Mouse (Mus musculus): ENCODE results near the gene Col6a4. TPM values are rescaled to one million over a fixed set of nuclear protein-coding genes. Genes with fewer than 3 reads are reported as not detected.

Gene Col6a4
- total and polyA plus RNA-seq, 3 experiments, result 0.08 to 0.74 (median 0.47) TPM

- no peak for DNase-seq (ENCODE audit: extremely low read depth)
- Histone ChIP-seq H3K9ac (ENCODE audit: insufficient read depth, low read depth) (no peak overlapping the region), H3K79me2 (replicated peaks; ENCODE audit: control insufficient read depth, extremely low read depth, insufficient read depth, poor library complexity, severe bottlenecking) (no peaks in the 10 kb centered on the region), H3K4me3 (replicated peaks in 1 of 3; ENCODE audit: low read depth in 2 of 3, low read length in 2 of 3, poor library complexity in 1 of 3) (no peak overlapping the region), H3K36me3 (replicated peaks in 1 of 2; ENCODE audit: control insufficient read depth in 1 of 2, insufficient read depth in 1 of 2, low read length in 1 of 2) (no peaks in the 10 kb centered on the region), H3K27ac (ENCODE audit: insufficient read depth, low read depth) (no peak overlapping the region), H3K27me3 (replicated peaks) (peaks cover 33% of the 10 kb centered on the region), H3K9me3 (replicated peaks; ENCODE audit: low read length) (no peaks in the 10 kb centered on the region), H3K4me1 (ENCODE audit: control insufficient read depth in 1 of 2, insufficient read depth in 2 of 2) (no peaks in the 10 kb centered on the region), H3K4me2 (ENCODE audit: insufficient read depth, low read depth, poor library complexity, severe bottlenecking) (no peak overlapping the region)
- dilution Hi-C loops (cut with MboI; ENCODE audit: extremely low pct_ligation_motif_present, extremely low pct_unique_long_range_greater_than_20kb, low sequenced_read_pairs) (no loop called here), in situ Hi-C loops (cut with MboI; ENCODE audit: low pct_ligation_motif_present, low pct_unique_long_range_greater_than_20kb, low sequenced_read_pairs) (no loop called here)
- TF ChIP-seq TBP (conservative IDR thresholded peaks at IDR 0.05; ENCODE audit: low read depth, low read length) (no peak), SIN3A (IDR thresholded peaks at IDR 0.05; ENCODE audit: low read length) (no peak), USF2 (conservative IDR thresholded peaks at IDR 0.05; ENCODE audit: low read depth, low read length) (no peak)
Observed at GRCm38 (mm10) chr9:106053446-106053845, 43.1 kb downstream of the Col6a4 start.

- Histone ChIP-seq H3K4me1 (ENCODE audit: control insufficient read depth in 1 of 2, insufficient read depth in 2 of 2) (no peaks in the 10 kb centered on the region), H3K27ac (ENCODE audit: insufficient read depth, low read depth) (no peak overlapping the region), H3K36me3 (replicated peaks in 1 of 2; ENCODE audit: control insufficient read depth in 1 of 2, insufficient read depth in 1 of 2, low read length in 1 of 2) (no peaks in the 10 kb centered on the region), H3K27me3 (replicated peaks) (peaks cover 6% of the 10 kb centered on the region), H3K9me3 (replicated peaks; ENCODE audit: low read length) (peaks cover 5% of the 10 kb centered on the region), H3K79me2 (replicated peaks; ENCODE audit: control insufficient read depth, extremely low read depth, insufficient read depth, poor library complexity, severe bottlenecking) (no peaks in the 10 kb centered on the region), H3K4me2 (ENCODE audit: insufficient read depth, low read depth, poor library complexity, severe bottlenecking) (no peak overlapping the region), H3K9ac (ENCODE audit: insufficient read depth, low read depth) (no peak overlapping the region), H3K4me3 (replicated peaks in 1 of 3; ENCODE audit: low read depth in 2 of 3, low read length in 2 of 3, poor library complexity in 1 of 3) (no peak overlapping the region)
- no peak for DNase-seq (ENCODE audit: extremely low read depth)
- in situ Hi-C loops (cut with MboI; ENCODE audit: low pct_ligation_motif_present, low pct_unique_long_range_greater_than_20kb, low sequenced_read_pairs) (no loop called here), dilution Hi-C loops (cut with MboI; ENCODE audit: extremely low pct_ligation_motif_present, extremely low pct_unique_long_range_greater_than_20kb, low sequenced_read_pairs) (no loop called here)
- TF ChIP-seq ZNF384 (IDR thresholded peaks at IDR 0.05; ENCODE audit: low read depth, low read length) (no peak), NRF1 (IDR thresholded peaks at IDR 0.05; ENCODE audit: low read depth, low read length) (no peak), EP300 (IDR thresholded peaks at IDR 0.05; ENCODE audit: low read length) (no peak), SIN3A (IDR thresholded peaks at IDR 0.05; ENCODE audit: low read length) (no peak), MAZ (IDR thresholded peaks at IDR 0.05; ENCODE audit: low read depth, low read length) (no peak), POLR2AphosphoS2 (IDR thresholded peaks at IDR 0.05; ENCODE audit: low read depth, low read length) (no peak), CHD2 (IDR thresholded peaks at IDR 0.05; ENCODE audit: low read length) (no peak), E2F4 (IDR thresholded peaks at IDR 0.05; ENCODE audit: insufficient replicate concordance, low read depth, low read length) (no peak), TBP (conservative IDR thresholded peaks at IDR 0.05; ENCODE audit: low read depth, low read length) (no peak), ZKSCAN1 (IDR thresholded peaks at IDR 0.05; ENCODE audit: borderline replicate concordance, low read depth, low read length) (no peak), RAD21 (IDR thresholded peaks at IDR 0.05; ENCODE audit: low read depth, low read length) (no peak), CTCF (conservative IDR thresholded peaks at IDR 0.05 in 1 of 2, IDR thresholded peaks at IDR 0.05 in 1 of 2; ENCODE audit: low read depth in 2 of 2, low read length in 2 of 2) (no peak), USF1 (IDR thresholded peaks at IDR 0.05; ENCODE audit: low read depth, low read length) (no peak), IRF4 (IDR thresholded peaks at IDR 0.05; ENCODE audit: low read depth, low read length) (no peak), NELFE (IDR thresholded peaks at IDR 0.05; ENCODE audit: low read depth, low read length) (no peak)
Observed at GRCm38 (mm10) chr9:106043921-106044503, 52.6 kb downstream of the Col6a4 start.
